Mouse (Mus musculus): ENCODE results near the gene Tarbp2.
A peak's percentile ranks its signal among the peaks of the same experiment; 100 is the strongest.

Gene Tarbp2

DNA sequence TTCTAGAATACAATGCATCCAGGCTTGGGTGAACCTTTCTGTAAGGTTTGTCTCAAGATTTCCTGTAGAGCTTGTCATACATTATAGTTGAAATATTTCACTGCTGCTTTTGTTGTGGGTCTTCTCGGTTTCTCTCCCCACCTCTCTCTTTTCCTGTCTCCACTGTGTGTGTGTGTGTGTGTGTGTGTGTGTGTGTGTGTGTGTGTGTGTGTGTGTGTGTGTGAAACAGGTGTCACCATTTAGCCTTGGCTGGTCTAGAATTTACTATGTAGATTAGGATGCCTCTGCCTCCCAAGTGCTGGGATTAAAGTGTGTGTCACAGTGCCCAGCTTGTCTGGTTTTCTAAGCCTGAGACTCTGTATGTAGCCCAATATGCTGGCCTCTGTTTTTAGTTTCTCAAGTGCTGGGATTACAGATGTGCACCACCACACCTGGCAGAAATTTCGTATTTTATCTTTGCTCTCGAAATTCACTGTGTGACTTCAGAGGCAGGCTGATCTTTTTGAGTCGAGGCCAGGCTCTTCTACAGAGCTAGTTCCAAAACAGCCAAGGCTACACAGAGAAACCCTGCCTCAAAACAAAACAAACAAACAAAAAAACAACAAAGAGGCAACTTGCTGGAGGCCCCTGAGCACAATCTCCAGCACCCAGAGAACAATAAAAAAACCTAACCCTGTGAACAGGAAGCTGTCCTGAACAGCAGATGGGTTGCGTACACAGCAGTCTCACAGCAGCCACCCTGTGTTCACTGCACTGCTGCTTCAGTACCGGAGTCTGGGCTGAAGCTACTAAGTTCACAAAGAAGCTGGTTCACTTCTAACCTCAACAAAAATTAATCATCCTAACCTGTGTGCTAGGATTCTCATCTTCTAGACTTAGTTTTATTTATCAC, 8.4 kb downstream of the Tarbp2 start:
- DNase-seq, result no peak

DNA sequence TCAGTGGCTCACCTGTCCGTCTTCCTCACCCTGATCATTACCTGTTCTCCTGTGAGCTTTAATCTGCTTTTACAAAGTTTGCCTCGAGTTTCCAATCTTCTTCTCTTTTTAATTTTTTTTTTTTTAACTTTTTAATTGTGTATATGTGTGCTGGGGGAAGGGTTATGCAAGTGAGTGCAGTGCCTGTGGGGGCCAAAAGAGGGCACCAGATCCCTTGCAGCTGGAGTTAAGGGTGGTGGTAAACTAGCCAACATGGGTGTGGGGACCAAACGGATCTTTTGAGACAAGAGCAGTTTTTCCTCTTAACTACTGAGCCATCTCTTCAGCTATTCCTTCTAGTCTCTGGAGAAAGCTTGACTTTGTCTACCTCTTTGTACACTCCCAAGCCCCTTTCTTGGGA, 9.9 kb downstream of the Tarbp2 start:
- peak in 1 of 2 experiments; percentile 52 for DNase-seq

DNA sequence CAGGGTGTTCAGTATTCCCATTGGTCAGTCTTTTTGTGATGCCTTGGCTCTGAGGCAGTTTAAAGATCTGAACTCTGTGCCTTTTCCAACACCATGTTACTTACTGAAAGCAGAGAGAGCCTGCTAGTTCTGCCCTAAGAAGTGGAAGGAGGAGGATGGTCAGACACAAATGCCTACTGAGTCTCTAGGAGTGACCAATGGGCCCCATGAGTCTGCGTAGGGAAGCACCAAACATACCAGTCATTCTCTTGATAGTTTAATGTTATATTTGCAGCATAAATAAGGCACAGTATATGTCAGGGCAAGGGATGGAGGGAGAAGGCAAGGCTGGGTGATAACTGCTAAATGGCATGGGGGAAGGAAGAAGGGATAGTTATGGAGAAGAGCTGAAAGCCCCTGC, 10.4 kb downstream of the Tarbp2 start:
- no peak for DNase-seq

DNA sequence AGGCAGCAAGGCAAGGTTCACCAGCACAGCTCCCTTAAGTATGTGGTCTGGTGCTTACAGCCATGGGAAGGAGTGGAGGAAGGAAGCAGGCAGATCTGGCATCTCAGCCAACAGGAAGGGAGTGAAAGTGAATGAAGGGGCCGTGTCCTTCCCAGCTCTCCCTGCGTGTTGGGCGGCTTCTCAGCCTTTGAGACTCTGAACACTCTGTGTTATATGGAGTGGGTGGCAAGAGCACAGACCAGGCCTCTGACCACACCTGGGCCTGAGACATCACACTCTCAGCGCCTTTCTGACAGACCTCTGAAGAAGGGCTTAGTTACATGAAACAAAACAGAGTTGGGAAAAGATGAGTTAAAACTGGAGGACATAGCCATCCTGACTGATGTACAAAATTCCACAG, 12.6 kb downstream of the Tarbp2 start:
- DNase-seq, result no peak

DNA sequence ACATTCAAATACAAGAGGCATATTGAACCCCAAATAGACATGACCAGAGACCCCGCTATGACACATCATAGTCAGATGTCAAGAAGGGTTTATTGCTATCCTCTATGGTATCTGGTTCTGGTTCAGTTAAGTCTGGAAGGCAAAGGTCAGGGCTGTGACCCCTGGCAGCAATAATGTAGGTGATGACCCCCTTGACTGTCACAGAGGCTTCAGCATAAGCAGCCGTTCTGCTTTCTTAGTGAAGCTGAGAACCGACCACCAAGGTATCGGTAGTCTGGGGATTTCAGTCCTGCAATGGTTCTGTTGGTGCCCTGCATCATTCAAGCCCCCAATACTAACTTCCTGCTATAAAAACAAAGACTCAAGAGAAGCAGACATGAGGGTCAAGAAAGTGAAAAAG, 13.6 kb downstream of the Tarbp2 start:
- no peak for DNase-seq

DNA sequence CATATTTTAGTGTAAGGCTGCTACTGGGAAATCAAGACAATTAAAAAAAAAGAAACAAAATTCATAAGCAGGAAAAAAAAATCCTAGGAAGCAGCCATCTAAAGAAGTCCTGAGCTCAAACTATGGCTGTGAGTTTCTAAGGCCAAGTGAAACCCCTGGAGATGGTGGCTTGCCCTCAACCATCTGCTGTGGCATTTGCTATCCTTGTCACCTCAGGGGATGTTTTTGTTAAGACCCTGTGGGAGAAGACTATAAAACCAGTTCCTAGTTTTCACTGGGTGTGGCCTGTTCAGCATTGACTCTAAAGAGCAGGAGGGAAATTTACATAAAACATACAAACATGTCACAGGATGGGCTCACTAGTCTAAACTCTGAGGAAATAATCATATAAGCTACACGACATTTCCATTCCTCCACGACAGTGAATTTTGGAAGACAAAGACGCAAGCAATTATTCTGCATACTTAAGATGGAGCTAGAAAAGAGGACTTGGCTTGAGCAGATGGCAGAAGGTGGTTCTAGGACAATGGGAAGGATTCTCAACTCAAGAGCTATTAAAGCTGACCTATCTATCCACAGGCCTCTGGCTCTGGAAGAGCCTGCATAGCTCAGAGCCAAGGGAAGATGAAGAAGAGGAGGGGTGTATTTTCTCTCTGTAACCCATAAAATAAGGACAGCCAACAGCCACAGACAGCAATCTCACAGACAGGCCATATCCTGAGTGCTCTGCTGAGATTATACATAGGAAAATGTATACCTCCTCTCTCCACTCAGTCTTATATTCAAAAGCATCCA, 14.3 kb downstream of the Tarbp2 start:
- DNase-seq, result no peak

DNA sequence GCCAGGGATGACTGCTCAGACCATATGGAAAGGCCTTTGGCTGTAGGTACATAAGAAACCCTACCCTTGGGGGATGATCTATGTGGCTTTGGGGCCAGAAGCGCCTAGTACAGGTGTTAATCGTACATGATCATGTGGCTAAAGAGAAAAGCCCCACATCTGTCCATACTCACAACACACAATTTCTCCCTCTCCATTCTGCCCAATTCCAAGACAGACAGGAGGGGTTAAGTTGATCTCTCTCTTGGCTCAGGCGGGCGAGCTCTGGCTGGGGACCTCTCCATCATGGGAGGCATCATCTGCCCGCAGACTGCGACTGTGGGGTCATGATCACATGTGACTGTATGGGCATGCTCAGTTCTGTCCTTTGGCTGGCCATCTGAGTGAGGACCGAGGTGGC, 15.9 kb downstream of the Tarbp2 start:
- no peak for DNase-seq

DNA sequence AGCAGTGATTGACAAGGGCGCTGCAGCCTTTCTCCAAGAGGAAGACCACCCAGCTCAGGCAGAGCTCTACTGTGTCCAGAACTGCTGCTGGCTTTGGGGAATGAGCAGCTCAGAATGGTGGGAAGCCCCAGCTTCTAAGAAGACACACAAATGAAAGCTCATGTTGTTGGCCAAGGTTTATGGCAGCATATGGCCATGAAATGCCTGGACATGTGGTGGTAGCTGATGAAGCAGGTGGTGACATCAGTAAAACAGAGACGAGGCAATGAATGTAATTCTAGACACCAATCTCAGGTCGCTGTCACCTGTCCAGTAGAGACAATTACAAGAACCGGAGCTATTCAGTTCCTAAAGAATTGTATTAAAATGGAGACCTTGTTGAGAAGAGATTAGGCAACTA, 26.8 kb downstream of the Tarbp2 start:
- DNase-seq, result no peak

DNA sequence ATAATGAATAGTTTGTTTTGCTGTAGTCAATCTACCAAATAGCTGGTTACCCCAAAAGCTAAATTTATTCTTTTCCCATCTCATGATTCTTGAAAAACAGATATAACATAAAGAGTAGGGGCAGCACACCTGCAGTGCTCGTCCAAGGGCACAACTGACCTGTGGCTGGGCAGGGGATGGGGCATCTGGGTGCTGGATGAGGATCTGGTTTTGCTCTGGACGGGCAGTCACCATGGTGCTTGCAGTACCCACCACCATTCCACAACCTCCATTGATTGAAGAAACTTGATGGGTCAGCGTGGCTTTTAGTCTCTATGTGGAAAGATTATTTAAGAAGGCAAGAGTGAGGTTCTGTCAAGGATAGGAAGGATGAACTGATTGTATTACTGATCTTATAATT, 28.3 kb downstream of the Tarbp2 start:
- DNase-seq, result no peak

DNA sequence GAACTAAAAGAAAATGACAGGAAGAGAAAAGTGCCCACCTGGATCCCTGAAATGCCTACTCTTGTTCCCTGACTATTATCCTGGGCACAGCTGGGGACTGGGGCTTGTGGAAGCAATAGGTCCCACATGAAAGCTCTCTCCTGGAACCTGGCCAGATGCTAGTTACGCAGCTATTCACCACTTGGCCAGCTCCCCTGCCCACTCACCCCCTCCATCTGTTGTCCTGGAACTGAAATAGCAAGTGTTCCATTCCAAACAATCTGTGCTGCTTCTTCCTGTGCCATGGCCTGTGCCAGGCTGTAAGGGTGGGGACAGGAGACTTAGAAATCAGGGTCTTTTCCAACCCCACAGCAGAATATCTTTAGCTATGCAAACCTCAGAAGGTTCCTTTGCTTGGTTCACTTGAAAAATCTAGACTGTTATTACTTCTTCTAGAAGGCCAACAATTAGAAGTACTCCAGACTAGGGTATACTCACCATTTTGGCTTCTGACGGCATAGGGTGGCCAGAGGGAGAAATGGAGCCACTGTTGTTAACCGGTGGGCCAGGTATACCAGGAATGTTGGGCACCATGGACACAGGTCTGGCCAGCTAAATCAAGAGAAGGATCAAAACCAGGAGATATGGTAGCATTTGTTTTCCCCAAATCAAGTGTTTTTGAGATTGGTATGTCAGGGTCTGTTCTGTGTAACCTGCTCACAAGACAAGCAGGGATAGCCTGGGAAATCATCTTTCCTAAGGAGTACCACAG, 28.9 kb downstream of the Tarbp2 start:
- peak; percentile 53 to 62 for DNase-seq

DNA sequence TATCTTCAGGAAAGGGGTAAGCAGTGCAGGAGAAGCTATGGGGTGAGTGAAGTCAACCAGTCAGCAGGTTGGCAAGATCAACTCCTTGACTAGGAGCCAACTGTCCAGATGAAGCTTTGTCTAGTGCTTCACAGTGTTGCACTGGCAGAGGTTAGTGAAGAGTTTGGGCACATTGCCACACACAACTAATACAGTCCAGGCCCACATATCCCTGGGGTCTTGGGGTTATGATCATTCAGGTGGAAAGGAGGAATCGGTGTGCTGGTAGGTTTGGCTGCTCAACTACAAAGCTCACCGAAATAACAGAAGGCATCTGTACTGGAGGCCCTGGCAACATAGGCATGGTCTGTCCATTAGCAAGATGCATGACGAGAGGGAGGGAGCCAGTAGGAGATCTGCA, 29.5 kb downstream of the Tarbp2 start:
- DNase-seq, result peak; percentile 15 to 28

DNA sequence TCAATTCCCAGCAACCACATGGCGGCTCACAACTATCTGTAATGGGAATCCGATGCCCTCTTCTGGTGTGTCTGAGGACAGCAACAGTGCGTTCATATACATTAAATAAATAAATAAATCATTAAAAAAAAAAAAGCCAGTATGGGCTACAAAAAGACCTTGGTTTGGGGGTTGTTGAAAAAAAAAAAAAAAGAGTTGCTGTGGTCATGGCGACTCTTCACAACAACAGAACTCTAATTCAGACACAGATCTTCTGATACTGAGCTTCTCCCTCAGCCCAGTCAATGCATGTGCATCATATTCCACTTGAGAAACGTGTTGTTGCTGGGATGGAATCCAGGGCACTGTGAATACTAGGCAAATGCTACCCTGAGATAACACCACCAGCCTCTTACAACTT, 34.6 kb downstream of the Tarbp2 start:
- DNase-seq, result no peak

DNA sequence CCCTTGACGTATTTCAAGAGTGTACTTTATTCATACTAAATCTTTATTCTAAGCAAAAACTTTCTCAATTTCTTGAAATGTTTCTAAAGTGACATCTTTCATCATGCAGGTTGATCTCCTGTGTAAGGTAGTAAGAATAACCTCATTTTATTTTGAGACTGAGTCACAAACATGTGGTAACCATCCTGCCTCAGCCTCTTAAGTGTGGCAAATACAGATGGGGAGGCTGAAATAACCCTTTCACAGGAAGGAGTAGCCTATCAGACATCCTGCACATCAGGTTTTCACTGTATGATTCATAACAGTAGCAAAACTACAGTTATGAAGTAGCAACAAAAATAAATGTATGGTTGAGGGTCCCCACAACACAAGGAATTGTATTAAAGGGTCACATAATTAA, 37.6 kb downstream of the Tarbp2 start:
- no peak for DNase-seq

DNA sequence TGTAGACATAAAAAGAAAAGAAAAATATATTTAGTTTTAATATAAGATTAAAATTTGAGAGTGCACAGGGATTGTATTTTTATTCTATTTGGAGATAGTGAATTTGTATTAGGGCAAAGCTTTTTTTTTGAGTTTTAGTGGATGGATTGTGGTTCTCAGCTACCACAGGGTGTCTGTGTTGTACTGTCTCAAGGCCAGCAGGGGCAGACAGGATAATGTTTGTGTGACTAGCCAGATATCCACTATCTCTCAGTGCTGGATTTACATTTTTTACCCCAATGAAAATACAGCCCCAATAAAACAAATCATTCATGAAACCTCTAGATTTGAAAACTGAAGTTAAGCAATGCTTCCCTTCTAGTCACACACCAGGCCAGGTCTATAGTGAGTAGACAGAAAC, 39.6 kb downstream of the Tarbp2 start:
- no peak for DNase-seq

DNA sequence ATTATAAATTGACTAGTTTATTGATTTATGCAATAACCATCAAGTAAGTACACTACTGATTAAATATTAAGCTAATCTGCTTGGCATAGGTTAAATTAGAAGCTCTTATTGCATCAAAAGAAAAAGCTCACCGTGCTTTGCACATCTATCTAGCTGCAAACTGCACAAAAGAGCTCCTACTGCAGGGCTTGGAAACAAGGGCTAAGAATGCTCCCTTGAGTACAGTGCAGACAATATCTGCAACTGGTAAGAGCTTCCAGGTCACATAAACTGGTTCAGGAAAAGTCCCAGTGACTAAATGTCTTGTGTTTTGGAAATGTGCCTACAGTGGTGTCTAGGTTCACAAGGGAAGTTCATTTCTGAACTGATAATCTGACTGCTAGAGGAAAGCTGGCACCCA, 44.5 kb downstream of the Tarbp2 start:
- no peak for DNase-seq

DNA sequence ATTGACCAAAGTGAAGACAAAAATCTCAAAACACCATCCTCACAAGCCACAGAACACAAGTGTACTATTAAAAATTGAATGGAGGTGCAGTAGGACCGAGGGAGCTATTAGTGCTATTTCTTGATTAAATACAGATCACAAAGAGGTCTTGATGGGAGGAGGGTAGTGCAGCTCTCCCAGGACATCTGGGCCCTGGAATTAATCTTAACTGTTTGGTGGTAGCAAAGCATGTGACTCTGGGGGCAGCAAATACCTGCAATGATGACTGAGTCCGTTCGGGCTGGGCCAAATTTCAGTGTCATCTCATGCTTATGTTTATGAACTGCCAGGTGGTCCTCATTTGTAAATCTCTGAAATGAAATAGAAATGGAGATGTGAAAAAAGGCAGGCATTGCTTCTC, 45.1 kb downstream of the Tarbp2 start:
- no peak for DNase-seq

DNA sequence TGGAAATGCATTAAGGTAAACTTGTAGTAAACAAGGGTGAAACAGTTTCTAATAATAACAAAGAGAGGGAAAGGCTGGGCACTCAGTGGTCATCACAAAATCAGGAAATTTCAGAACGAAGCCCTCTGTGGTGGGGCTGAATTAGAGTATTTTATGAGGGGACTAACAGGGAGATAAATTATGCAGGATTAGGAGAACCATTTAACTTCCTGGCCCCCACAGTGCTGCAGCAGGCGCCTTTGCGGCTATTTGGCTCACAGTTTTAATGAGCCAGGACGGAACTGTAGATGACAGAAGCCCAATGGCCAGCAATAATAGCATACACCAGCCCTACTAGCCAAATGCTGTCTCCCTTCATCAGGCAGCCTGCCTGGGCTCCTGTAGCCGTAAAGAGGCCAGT, 45.7 kb downstream of the Tarbp2 start:
- no peak for DNase-seq

DNA sequence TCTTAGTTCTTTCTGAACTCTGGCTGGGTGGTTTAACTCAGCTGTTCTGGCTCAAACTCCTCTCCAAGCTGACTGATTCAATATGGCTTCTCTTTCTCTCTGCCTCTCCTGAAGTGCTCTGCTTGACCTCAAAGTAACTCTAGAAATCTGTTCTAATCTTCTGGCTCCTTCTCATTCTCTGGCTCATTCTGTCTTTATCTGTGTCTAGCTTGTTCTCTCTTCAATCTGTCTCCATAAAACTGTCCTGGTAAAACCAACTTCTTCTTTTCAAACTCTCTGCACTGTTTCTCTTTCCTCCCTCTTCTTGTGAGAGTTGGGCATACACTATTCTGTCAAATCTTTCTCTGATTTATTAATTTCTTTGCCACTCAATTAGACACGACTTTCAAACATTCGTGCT, 49.9 kb downstream of the Tarbp2 start:
- DNase-seq, result no peak

DNA sequence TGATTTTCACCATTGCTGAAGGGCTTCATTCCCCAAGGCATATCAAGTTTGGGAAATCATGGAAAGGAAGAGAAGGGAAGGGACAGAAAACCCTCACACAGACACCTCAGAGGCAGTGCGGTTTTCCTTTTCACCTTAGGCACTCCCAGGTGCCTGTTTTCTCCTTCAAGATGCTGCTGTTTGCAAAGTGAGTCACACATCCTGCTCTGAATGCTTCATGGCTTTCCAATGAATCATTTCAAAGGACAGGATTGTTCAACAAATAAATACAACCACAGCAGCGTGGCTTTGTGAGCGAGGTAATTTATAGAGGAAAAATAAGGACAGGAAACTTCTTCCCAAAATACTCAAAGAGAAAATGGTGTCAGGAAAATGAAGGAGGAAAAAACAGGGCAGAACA, 54.1 kb downstream of the Tarbp2 start:
- no peak for DNase-seq

Data from kidney, postnatal 36 days (tissue).